Mouse (Mus musculus): ENCODE measurements around the gene Lhfpl2. TPM values are rescaled to one million over a fixed set of nuclear protein-coding genes. Genes with fewer than 3 reads are reported as not detected.

The Lhfpl2 gene
- polyA plus RNA-seq, 1 experiment from 2014 or later, result 9.6 TPM

DNA sequence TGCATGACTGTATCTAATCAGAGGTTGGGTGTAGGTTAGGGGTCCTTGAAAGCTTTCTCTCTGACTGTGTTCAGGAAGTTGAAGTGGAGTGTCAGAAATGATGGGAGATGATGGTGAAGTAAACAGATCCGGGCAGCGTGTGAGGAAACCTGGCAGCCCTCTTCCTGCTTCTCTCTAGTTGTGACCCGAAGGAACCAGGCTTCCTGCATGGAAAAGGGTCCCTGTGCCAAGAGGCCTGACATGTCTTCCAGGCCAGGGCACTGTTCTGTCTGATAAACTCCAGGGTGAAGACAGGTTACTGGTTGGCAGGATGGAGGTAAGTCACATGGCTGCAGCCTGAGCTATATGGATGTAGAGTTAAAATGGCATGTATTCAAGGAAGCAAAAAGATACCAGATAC lies 13.3 kb downstream of the Lhfpl2 start:
- Histone ChIP-seq H3K4me1 (ENCODE audit: control insufficient read depth, insufficient read depth, low read length) (no peaks in the 10 kb centered on the region), H3K9ac (replicated peaks; ENCODE audit: low read depth, low read length) (no peak overlapping the region), H3K27me3 (ENCODE audit: control insufficient read depth, insufficient read depth, low read length) (peaks cover 11% of the 10 kb centered on the region; the same call in 1 of the 2 replicates), H3K9me3 (ENCODE audit: control insufficient read depth, low read length) (no peaks in the 10 kb centered on the region), H3K36me3 (ENCODE audit: control insufficient read depth, insufficient read depth, low read length) (no peaks in the 10 kb centered on the region), H3K27ac (ENCODE audit: low read depth, low read length) (no peak overlapping the region), H3K4me2 (ENCODE audit: low read depth, low read length) (no peak overlapping the region), H3K4me3 (ENCODE audit: low read depth, low read length) (no peak overlapping the region)
- ATAC-seq (ENCODE audit: low read depth), result no peak
- WGBS, result 94% methylated on average over 3 of the region's 3 CpGs

- no peak overlapping the region for H3K4me2 ChIP-seq (ENCODE audit: low read depth, low read length)
- peak; percentile 73; the same call in 1 of the 2 replicates for ATAC-seq (ENCODE audit: low read depth)
- H3K4me3 ChIP-seq (ENCODE audit: low read depth, low read length), result no peak overlapping the region
- H3K36me3 ChIP-seq (ENCODE audit: control insufficient read depth, insufficient read depth, low read length), result no peaks in the 10 kb centered on the region
- WGBS, result 36% methylated on average over 9 of the region's 9 CpGs
- no peak overlapping the region for H3K9ac ChIP-seq (replicated peaks; ENCODE audit: low read depth, low read length)
- H3K9me3 ChIP-seq (ENCODE audit: control insufficient read depth, low read length), result no peaks in the 10 kb centered on the region
- no peak overlapping the region for H3K27ac ChIP-seq (ENCODE audit: low read depth, low read length)
- H3K27me3 ChIP-seq (ENCODE audit: control insufficient read depth, insufficient read depth, low read length), result peaks cover 9% of the 10 kb centered on the region; the same call in 1 of the 2 replicates
- H3K4me1 ChIP-seq (ENCODE audit: control insufficient read depth, insufficient read depth, low read length), result 0 out of 2 replicates have a peak, but pooled peaks cover 4% of the 10 kb centered on the region
Measured at GRCm38 (mm10) chr13:94073046-94073715, 15.6 kb downstream of the Lhfpl2 start.

- 0 out of 2 replicates have a peak, but pooled peaks cover 4% of the 10 kb centered on the region for H3K4me1 ChIP-seq (ENCODE audit: control insufficient read depth, insufficient read depth, low read length)
- H3K36me3 ChIP-seq (ENCODE audit: control insufficient read depth, insufficient read depth, low read length), result no peaks in the 10 kb centered on the region
- no peaks in the 10 kb centered on the region for H3K9me3 ChIP-seq (ENCODE audit: control insufficient read depth, low read length)
- no peak overlapping the region for H3K9ac ChIP-seq (replicated peaks; ENCODE audit: low read depth, low read length)
- no peak overlapping the region for H3K4me3 ChIP-seq (ENCODE audit: low read depth, low read length)
- peak; percentile 50; the same call in 1 of the 2 replicates for ATAC-seq (ENCODE audit: low read depth)
- WGBS, result 46% methylated on average over 5 of the region's 5 CpGs
- H3K27me3 ChIP-seq (ENCODE audit: control insufficient read depth, insufficient read depth, low read length), result peaks cover 9% of the 10 kb centered on the region; the same call in 1 of the 2 replicates
- H3K4me2 ChIP-seq (ENCODE audit: low read depth, low read length), result no peak overlapping the region
- no peak overlapping the region for H3K27ac ChIP-seq (ENCODE audit: low read depth, low read length)
Measured at GRCm38 (mm10) chr13:94073716-94074115, 16.1 kb downstream of the Lhfpl2 start.

DNA sequence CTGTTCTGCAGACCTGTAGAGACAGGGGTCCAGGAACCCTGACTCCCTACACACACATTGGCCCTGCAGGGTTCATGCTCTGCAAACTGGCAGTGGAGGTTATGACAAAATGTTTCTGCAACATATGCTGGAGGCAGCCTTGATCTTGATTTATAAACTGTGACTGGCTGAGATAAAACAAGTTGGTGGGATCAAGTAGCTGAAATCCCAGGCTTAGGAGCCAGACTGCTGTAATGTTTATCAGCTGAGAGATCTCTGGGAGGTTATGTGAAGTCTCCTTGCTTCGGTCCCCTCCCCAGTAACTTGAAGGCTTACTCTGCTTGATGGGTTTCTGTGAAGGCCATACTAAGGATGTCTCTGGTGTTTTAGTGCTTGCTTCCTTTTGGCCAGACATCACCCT lies 17.6 kb downstream of the Lhfpl2 start:
- Histone ChIP-seq H3K9ac (replicated peaks; ENCODE audit: low read depth, low read length) (no peak overlapping the region), H3K4me2 (ENCODE audit: low read depth, low read length) (no peak overlapping the region), H3K4me3 (ENCODE audit: low read depth, low read length) (no peak overlapping the region), H3K27me3 (ENCODE audit: control insufficient read depth, insufficient read depth, low read length) (peaks cover 9% of the 10 kb centered on the region; the same call in 1 of the 2 replicates), H3K36me3 (ENCODE audit: control insufficient read depth, insufficient read depth, low read length) (no peaks in the 10 kb centered on the region), H3K9me3 (ENCODE audit: control insufficient read depth, low read length) (no peaks in the 10 kb centered on the region), H3K27ac (ENCODE audit: low read depth, low read length) (no peak overlapping the region), H3K4me1 (ENCODE audit: control insufficient read depth, insufficient read depth, low read length) (0 out of 2 replicates have a peak, but pooled peaks cover 4% of the 10 kb centered on the region)
- whole genome bisulfite sequencing, result 55% methylated on average over 1 of the region's 1 CpGs
- no peak for ATAC-seq (ENCODE audit: low read depth)

DNA sequence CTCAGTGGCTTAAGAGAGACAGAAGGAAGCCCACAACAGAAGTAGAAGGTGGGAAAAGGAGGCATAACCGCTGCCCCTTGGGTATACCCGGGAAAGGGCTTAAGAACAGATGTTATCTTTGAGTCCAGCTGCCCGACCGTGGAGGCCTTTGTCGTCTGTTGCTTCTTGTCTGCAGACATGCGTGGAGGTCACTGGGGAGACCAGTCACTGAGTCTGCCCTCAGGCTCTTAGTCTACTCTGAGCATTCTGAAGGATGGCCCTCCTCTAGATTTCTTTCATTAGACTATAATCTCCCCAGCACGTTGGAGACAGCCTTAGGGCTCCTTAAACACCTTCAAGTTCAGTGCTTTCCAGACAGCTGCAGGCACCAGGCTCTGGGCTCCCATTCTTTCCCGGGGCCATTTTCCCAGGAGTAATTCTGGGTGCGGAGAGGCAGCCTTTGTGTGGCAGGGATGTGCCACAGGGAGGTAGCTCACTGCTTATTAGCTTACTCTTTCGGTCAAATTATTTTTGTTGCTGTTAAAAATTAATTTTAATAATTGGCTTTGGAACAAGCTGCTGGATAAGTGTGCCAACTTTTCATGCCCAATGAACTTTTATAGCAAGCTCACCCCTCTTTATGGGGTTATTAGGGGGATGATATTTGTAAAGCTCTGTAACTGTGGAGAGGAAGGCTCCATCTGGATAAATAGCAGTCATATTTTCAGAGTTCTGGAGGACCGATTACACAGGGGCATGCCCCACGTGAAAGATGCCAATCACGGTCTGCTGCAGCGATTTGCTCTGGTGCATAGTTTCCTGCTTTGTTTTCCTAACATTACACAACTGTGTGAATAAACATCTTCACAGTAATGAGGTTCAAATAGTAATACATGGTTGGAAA lies 19.8 kb downstream of the Lhfpl2 start:
- 0 out of 2 replicates have a peak, but pooled peaks cover 4% of the 10 kb centered on the region for H3K4me1 ChIP-seq (ENCODE audit: control insufficient read depth, insufficient read depth, low read length)
- WGBS, result 53% methylated on average over 14 of the region's 14 CpGs
- no peak overlapping the region for H3K4me3 ChIP-seq (ENCODE audit: low read depth, low read length)
- no peak overlapping the region for H3K27ac ChIP-seq (ENCODE audit: low read depth, low read length)
- H3K36me3 ChIP-seq (ENCODE audit: control insufficient read depth, insufficient read depth, low read length), result no peaks in the 10 kb centered on the region
- peaks cover 9% of the 10 kb centered on the region; the same call in 1 of the 2 replicates for H3K27me3 ChIP-seq (ENCODE audit: control insufficient read depth, insufficient read depth, low read length)
- no peak for ATAC-seq (ENCODE audit: low read depth)
- no peak overlapping the region for H3K4me2 ChIP-seq (ENCODE audit: low read depth, low read length)
- H3K9ac ChIP-seq (replicated peaks; ENCODE audit: low read depth, low read length), result no peak overlapping the region
- H3K9me3 ChIP-seq (ENCODE audit: control insufficient read depth, low read length), result no peaks in the 10 kb centered on the region

DNA sequence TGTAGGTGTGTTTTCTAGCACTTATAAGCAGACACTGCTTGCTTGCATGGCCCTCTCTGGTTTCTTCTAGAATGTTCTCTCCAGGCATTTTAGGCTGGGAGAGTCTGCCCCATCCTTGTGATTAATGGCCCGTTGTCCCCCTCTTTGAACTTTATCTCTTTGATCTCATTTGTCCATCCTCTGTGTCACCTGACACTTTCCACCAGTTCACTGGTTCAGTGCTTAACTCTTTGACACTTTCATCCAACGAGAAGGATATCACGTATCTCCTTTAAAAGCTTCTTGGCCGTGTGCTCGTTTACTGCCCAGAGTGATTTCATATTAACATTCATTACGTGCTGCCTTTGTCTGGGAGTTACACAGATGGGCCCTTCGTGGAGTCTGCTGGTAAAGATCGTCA lies 25.6 kb downstream of the Lhfpl2 start:
- Histone ChIP-seq H3K4me1 (ENCODE audit: control insufficient read depth, insufficient read depth, low read length) (no peaks in the 10 kb centered on the region), H3K9me3 (ENCODE audit: control insufficient read depth, low read length) (no peaks in the 10 kb centered on the region), H3K36me3 (ENCODE audit: control insufficient read depth, insufficient read depth, low read length) (no peaks in the 10 kb centered on the region), H3K27ac (ENCODE audit: low read depth, low read length) (no peak overlapping the region), H3K4me2 (ENCODE audit: low read depth, low read length) (no peak overlapping the region), H3K4me3 (ENCODE audit: low read depth, low read length) (no peak overlapping the region), H3K27me3 (ENCODE audit: control insufficient read depth, insufficient read depth, low read length) (no peaks in the 10 kb centered on the region), H3K9ac (replicated peaks; ENCODE audit: low read depth, low read length) (no peak overlapping the region)
- no peak for ATAC-seq (ENCODE audit: low read depth)
- 51% methylated on average over 8 of the region's 8 CpGs for WGBS

DNA sequence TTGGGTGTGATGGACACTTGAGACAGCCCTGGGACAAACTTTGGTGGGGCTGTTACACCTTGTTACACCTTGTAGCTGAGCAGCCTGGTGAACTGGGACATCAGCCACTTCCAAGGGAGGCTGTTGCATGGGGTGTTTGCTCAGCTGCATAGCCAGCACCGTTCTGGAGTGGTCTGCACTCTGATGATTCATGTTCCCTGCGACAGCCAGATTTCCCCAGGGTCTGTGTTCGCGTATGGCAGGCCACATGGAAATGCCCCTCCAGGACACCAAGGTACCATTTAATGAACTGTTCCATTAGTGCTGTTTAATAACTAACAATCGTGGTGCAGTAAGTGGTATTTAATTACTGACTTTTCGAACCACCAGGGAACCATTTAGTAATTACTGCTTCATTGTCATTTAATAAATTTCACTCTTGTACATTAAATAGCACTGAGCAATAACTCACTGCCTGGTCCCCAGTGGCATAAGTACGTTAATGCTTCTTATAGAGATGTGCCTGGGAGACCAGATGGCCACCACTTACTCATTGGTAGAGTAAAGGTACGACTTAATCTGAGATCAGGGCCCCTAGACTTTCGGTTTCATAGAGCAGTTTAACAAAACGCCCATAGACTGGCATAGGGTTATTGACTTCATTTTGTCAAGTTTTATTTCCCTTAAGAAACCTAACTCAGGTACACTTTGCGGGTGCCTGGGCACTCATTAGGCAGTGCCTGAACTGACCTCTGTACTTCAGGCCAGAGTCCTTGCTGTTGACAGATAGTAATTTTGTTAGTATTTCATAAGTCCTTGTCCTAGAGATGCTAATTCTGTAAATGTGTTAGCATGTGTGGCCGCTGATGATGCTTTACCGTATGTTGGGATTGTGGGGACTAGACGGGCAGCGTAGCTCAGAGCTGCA lies 26.9 kb downstream of the Lhfpl2 start:
- no peak overlapping the region for H3K4me3 ChIP-seq (ENCODE audit: low read depth, low read length)
- no peak overlapping the region for H3K27ac ChIP-seq (ENCODE audit: low read depth, low read length)
- H3K27me3 ChIP-seq (ENCODE audit: control insufficient read depth, insufficient read depth, low read length), result no peaks in the 10 kb centered on the region
- H3K9ac ChIP-seq (replicated peaks; ENCODE audit: low read depth, low read length), result no peak overlapping the region
- no peaks in the 10 kb centered on the region for H3K9me3 ChIP-seq (ENCODE audit: control insufficient read depth, low read length)
- WGBS, result 50% methylated on average over 15 of the region's 15 CpGs
- H3K36me3 ChIP-seq (ENCODE audit: control insufficient read depth, insufficient read depth, low read length), result no peaks in the 10 kb centered on the region
- peak; percentile 83 for ATAC-seq (ENCODE audit: low read depth)
- H3K4me1 ChIP-seq (ENCODE audit: control insufficient read depth, insufficient read depth, low read length), result no peaks in the 10 kb centered on the region
- H3K4me2 ChIP-seq (ENCODE audit: low read depth, low read length), result no peak overlapping the region

- no peak overlapping the region for H3K9ac ChIP-seq (replicated peaks; ENCODE audit: low read depth, low read length)
- H3K36me3 ChIP-seq (ENCODE audit: control insufficient read depth, insufficient read depth, low read length), result no peaks in the 10 kb centered on the region
- H3K27me3 ChIP-seq (ENCODE audit: control insufficient read depth, insufficient read depth, low read length), result no peaks in the 10 kb centered on the region
- H3K9me3 ChIP-seq (ENCODE audit: control insufficient read depth, low read length), result no peaks in the 10 kb centered on the region
- H3K4me1 ChIP-seq (ENCODE audit: control insufficient read depth, insufficient read depth, low read length), result no peaks in the 10 kb centered on the region
- ATAC-seq (ENCODE audit: low read depth), result no peak
- H3K4me2 ChIP-seq (ENCODE audit: low read depth, low read length), result no peak overlapping the region
- H3K27ac ChIP-seq (ENCODE audit: low read depth, low read length), result no peak overlapping the region
- H3K4me3 ChIP-seq (ENCODE audit: low read depth, low read length), result no peak overlapping the region
- WGBS, result 92% methylated on average over 12 of the region's 12 CpGs
Measured at GRCm38 (mm10) chr13:94086090-94086808, 28.7 kb downstream of the Lhfpl2 start.

Measured in neural tube, embryonic 14.5 days (tissue).